ENCODE assay signal across 9 mouse cellular contexts in genomic region chr10:43517836-43518235, GRCm38 (mm10). TPM values are rescaled to one million over a fixed set of nuclear protein-coding genes. Genes with fewer than 3 reads are reported as not detected.
DNase-seq lines count a peak whose midpoint lies in the region; ATAC-seq lines count a peak whose summit lies in the region.
"Had no signal": no experiment of that assay in that cellular context is flagged by ENCODE, and none has a peak within 500 bp of the region (broad histone marks: within the 10 kb centered on the region; RNA-seq: fewer than 3 reads in every experiment).

No protein-coding gene starts in this region.

- ATAC-seq in neural tube, embryonic 15.5 days (ENCODE audit: low FRiP score), result 0 out of 2 replicates have a peak, but pooled peaks have one; percentile 16
- no peak for ATAC-seq in limb, embryonic 15.5 days (ENCODE audit: insufficient number of reproducible peaks, low FRiP score, low TSS enrichment, low read depth)
- ATAC-seq in granulocyte monocyte progenitor cell, adult 5-6 weeks (replicated peaks; ENCODE audit: poor library complexity, severe bottlenecking), result no peak
- ATAC-seq in activated CD4-positive, CD25-positive, alpha-beta regulatory T cell, adult 4 months, result no peak

- peaks cover 7% of the 10 kb centered on the region; the same call in 1 of the 2 replicates for H3K4me1 ChIP-seq in neural tube, embryonic 15.5 days
- peaks cover 16% of the 10 kb centered on the region for H3K4me1 ChIP-seq in limb, embryonic 15.5 days

- peaks cover 5% of the 10 kb centered on the region; the same call in 1 of the 2 replicates for H3K36me3 ChIP-seq in neural tube, embryonic 15.5 days
- H3K36me3 ChIP-seq in limb, embryonic 15.5 days, result peaks cover 11% of the 10 kb centered on the region

- no peak overlapping the region for H3K4me3 ChIP-seq in neural tube, embryonic 15.5 days (replicated peaks)
- H3K4me3 ChIP-seq in limb, embryonic 15.5 days, result no peak overlapping the region

- peak overlapping the region; percentile 45; the same call in 1 of the 2 replicates for H3K27ac ChIP-seq in neural tube, embryonic 15.5 days (replicated peaks)
- H3K27ac ChIP-seq in limb, embryonic 15.5 days, result 0 out of 2 replicates have a peak overlapping the region, but pooled peaks have one; percentile 1

- H3K9me3 ChIP-seq in neural tube, embryonic 15.5 days (replicated peaks), result no peaks in the 10 kb centered on the region
- H3K9me3 ChIP-seq in limb, embryonic 15.5 days, result no peaks in the 10 kb centered on the region

- peak; percentile 63 for DNase-seq in adrenal gland, postnatal 10 days
- no peak for DNase-seq in adrenal gland, postnatal 25 days
- no peak for DNase-seq in neural tube, embryonic 10.5 days (ENCODE audit: extremely low spot score, low spot score)
- DNase-seq in MN1 (ENCODE audit: low spot score), result no peak

- 53% methylated on average over 4 of the region's 4 CpGs for WGBS in neural tube, embryonic 15.5 days
- WGBS in limb, embryonic 15.5 days, result 38% methylated on average over 4 of the region's 4 CpGs

- H3K27me3 ChIP-seq in neural tube, embryonic 15.5 days (replicated peaks), result no peaks in the 10 kb centered on the region
- H3K27me3 ChIP-seq in limb, embryonic 15.5 days, result no peaks in the 10 kb centered on the region

- no peak overlapping the region for H3K9ac ChIP-seq in neural tube, embryonic 15.5 days (replicated peaks)
- H3K9ac ChIP-seq in limb, embryonic 15.5 days, result no peak overlapping the region

- H3K4me2 ChIP-seq in neural tube, embryonic 15.5 days, result no peak overlapping the region
- H3K4me2 ChIP-seq in limb, embryonic 15.5 days, result no peak overlapping the region

RNA-seq across cellular contexts. Expression of gene Gm9803, which starts 6.0 kb away (rescaled TPM):
- 10 to 100 TPM; 18.7 to 26.3 TPM for total RNA-seq in adrenal gland, postnatal 10 days (2021)
- 16.5 and 34.2 TPM in 2 replicates for total RNA-seq in adrenal gland, postnatal 25 days (2021)
- 17.6 and 25.6 TPM in 2 replicates for polyA plus RNA-seq in neural tube, embryonic 15.5 days (2015; fragmentation: Nextera tagmentation; extraction: Ambion mirVana)
- 5.7 and 13.2 TPM in 2 replicates for polyA plus RNA-seq in limb, embryonic 15.5 days (2015; fragmentation: Nextera tagmentation; extraction: Ambion mirVana)
- 4.8 and 4.9 TPM in 2 replicates for total RNA-seq in granulocyte monocyte progenitor cell, adult 5-6 weeks (2014; fragmentation: Nextera tagmentation)
- 2.5 and 4.0 TPM in 2 replicates for total RNA-seq in granulocyte monocyte progenitor cell, adult 5-6 weeks (2017)
- polyA plus RNA-seq in activated CD4-positive, CD25-positive, alpha-beta regulatory T cell, adult 4 months (2017; shearing (Covaris generic)), result 10 to 100 TPM; 33.4 to 45.0 TPM
- total RNA-seq: left cerebral cortex, postnatal 10 days had no signal

RNA-seq across cellular contexts. Expression of gene 1700021F05Rik, which starts 23.0 kb away (rescaled TPM):
- total RNA-seq in adrenal gland, postnatal 10 days (2021), result 100 to 1,000 TPM in 1 of 2 experiments, 10 to 100 TPM in 1; 94.1 to 111 TPM
- 74.7 and 90.2 TPM in 2 replicates for total RNA-seq in adrenal gland, postnatal 25 days (2021)
- polyA plus RNA-seq in neural tube, embryonic 15.5 days (2015; fragmentation: Nextera tagmentation; extraction: Ambion mirVana), result 69.5 and 72.1 TPM in 2 replicates
- polyA plus RNA-seq in limb, embryonic 15.5 days (2015; fragmentation: Nextera tagmentation; extraction: Ambion mirVana), result 58.3 and 60.6 TPM in 2 replicates
- total RNA-seq in granulocyte monocyte progenitor cell, adult 5-6 weeks (2014; fragmentation: Nextera tagmentation), result 25.9 and 52.7 TPM in 2 replicates
- 52.1 and 76.1 TPM in 2 replicates for total RNA-seq in granulocyte monocyte progenitor cell, adult 5-6 weeks (2017)
- 10 to 100 TPM; 27.3 to 34.2 TPM for polyA plus RNA-seq in activated CD4-positive, CD25-positive, alpha-beta regulatory T cell, adult 4 months (2017; shearing (Covaris generic))

RNA-seq across cellular contexts. Expression of gene Bend3, which starts 39.2 kb away (rescaled TPM):
- total RNA-seq in adrenal gland, postnatal 10 days (2021), result 1 to 10 TPM; 7.8 to 10.0 TPM
- total RNA-seq in adrenal gland, postnatal 25 days (2021), result 5.7 and 8.3 TPM in 2 replicates
- 2.5 and 2.9 TPM in 2 replicates for polyA plus RNA-seq in neural tube, embryonic 15.5 days (2015; fragmentation: Nextera tagmentation; extraction: Ambion mirVana)
- polyA plus RNA-seq in limb, embryonic 15.5 days (2015; fragmentation: Nextera tagmentation; extraction: Ambion mirVana), result 3.1 and 3.8 TPM in 2 replicates
- 6.5 and 13.7 TPM in 2 replicates for total RNA-seq in granulocyte monocyte progenitor cell, adult 5-6 weeks (2014; fragmentation: Nextera tagmentation)
- 3.8 and 5.2 TPM in 2 replicates for total RNA-seq in granulocyte monocyte progenitor cell, adult 5-6 weeks (2017)
- polyA plus RNA-seq in activated CD4-positive, CD25-positive, alpha-beta regulatory T cell, adult 4 months (2017; shearing (Covaris generic)), result 1 to 10 TPM; 1.0 to 1.5 TPM
